Mouse (Mus musculus) liver, postnatal 0 days (tissue): Measurements from ENCODE around the gene Hist1h2ap. TPM values are rescaled to one million over a fixed set of nuclear protein-coding genes. Genes with fewer than 3 reads are reported as not detected.
"Not testable (repeated sequence)": the region's sequence is repeated elsewhere in the genome, so short reads cannot be mapped to it uniquely, and the experiment has no call there.

Experiments used
- ATAC-seq: fragments of 200-750 bp; cut with Nextera tagmentation; 2 replicates; pipeline ENCODE4 v1.8.0; 2017; ENCODE audit warnings: mild to moderate bottlenecking, moderate library complexity
- DNase-seq: peaks from one replicate; pipeline ENCODE4 v3.0.0-alpha.2; 2016
- H3K27ac ChIP-seq: fragments of 300-500 bp; sonication (generic); 2 replicates; pipeline ENCODE4 v1.5.1; 2014; ENCODE audit warnings: antibody characterized with exemption, moderate library complexity, mild to moderate bottlenecking, low read depth
- H3K27me3 ChIP-seq: fragments of 300-500 bp; sonication (generic); 2 replicates; pipeline ENCODE4 v1.6.1; 2014; ENCODE audit warnings: low read length, control low read depth, mixed read lengths; ENCODE audit not compliant: insufficient read depth
- H3K36me3 ChIP-seq: fragments of 300-500 bp; sonication (generic); replicated peaks from 2 replicates; pipeline ENCODE4 v1.6.1; 2014; ENCODE audit warnings: mild to moderate bottlenecking, control low read depth, low read length, moderate library complexity, mixed read lengths; ENCODE audit not compliant: insufficient read depth
- H3K4me1 ChIP-seq: fragments of 300-500 bp; sonication (generic); 2 replicates; pipeline ENCODE4 v1.6.1; 2014; ENCODE audit warnings: antibody characterized with exemption, mild to moderate bottlenecking, control low read depth; ENCODE audit not compliant: insufficient read depth
- H3K4me2 ChIP-seq: fragments of 300-500 bp; sonication (generic); 2 replicates; pipeline ENCODE4 v1.6.1; 2014; ENCODE audit warnings: low read depth, mild to moderate bottlenecking, low read length, moderate library complexity, mixed read lengths
- H3K4me3 ChIP-seq: fragments of 300-500 bp; sonication (generic); 2 replicates; pipeline ENCODE4 v1.5.1; 2014; ENCODE audit warnings: low read depth, low read length
- H3K9ac ChIP-seq: fragments of 300-500 bp; sonication (generic); replicated peaks from 2 replicates; pipeline ENCODE4 v1.6.1; 2014; ENCODE audit warnings: mild to moderate bottlenecking, moderate library complexity
- H3K9me3 ChIP-seq: fragments of 300-500 bp; sonication (generic); 2 replicates; pipeline ENCODE4 v1.6.1; 2016; ENCODE audit warnings: mild to moderate bottlenecking, control low read depth, low read length, mixed read lengths
- CTCF ChIP-seq: sonication (generic); IDR thresholded peaks from 2 replicates; pipeline ENCODE4 v1.5.1; 2016; ENCODE audit warnings: antibody characterized with exemption, low read depth
- EP300 ChIP-seq: IDR thresholded peaks from 2 replicates; pipeline ENCODE4 v1.6.1; 2016; ENCODE audit warnings: antibody characterized with exemption, low read depth, mild to moderate bottlenecking
- WGBS: fragments of 180-500 bp; shearing (Covaris S2); extraction: QIAGEN DNeasy Blood & Tissue Kit; methylation state at CpG from one replicate; pipeline ENCODE4 v1.1.7; 2014; ENCODE audit not compliant: insufficient replicate concordance; 5-methylcytosine and 5-hydroxymethylcytosine counted together
- polyA plus RNA-seq: library from polyadenylated mRNA; unstranded; fragments of >200 nt; fragmentation: Nextera tagmentation; extraction: Ambion mirVana; gene quantifications from 2 replicates; pipeline ENCODE4 v1.2.1, GENCODE M21; 2015

Gene Hist1h2ap
- polyA plus RNA-seq, 1 experiment from 2014 or later: 3,753 TPM

DNA sequence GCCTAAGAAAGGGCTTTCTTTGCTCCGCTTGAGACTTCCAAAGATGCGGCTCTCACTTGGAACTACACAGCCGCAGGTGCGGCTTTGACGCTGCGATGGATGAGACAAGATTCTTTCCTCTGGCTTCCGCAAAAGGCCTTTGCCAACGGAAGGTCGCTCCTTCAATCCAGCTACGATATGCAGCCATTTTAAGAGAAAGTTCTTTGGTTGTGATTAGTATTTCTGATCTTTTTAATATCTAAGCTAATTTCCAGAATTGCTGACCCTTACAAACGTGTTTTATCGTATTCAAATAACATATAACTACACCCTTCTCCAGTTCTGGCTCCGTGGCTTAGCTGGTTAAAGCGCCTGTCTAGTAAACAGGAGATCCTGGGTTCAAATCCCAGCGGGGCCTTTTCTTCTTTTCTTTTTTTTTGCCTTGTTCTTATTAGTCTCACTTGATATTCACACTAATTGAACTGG lies 22.4 kb upstream of the Hist1h2ap start:
- ATAC-seq: peak; percentile 12
- peak overlapping the region; percentile 50 for H3K4me3 ChIP-seq
- H3K36me3 ChIP-seq: no peaks in the 10 kb centered on the region
- peak overlapping the region; percentile 69 for H3K4me2 ChIP-seq
- 0 out of 2 replicates have a peak overlapping the region, but pooled peaks have one; percentile 30 for H3K27ac ChIP-seq
- DNase-seq: peak; percentile 19
- H3K4me1 ChIP-seq: peaks cover 4% of the 10 kb centered on the region; the same call in 1 of the 2 replicates
- H3K27me3 ChIP-seq: no peaks in the 10 kb centered on the region
- H3K9me3 ChIP-seq: no peaks in the 10 kb centered on the region
- peak overlapping the region; percentile 55 for H3K9ac ChIP-seq
- TF ChIP-seq CTCF: no peak
- TF ChIP-seq EP300: no peak
- 3% methylated on average over 15 of the region's 15 CpGs for WGBS

DNA sequence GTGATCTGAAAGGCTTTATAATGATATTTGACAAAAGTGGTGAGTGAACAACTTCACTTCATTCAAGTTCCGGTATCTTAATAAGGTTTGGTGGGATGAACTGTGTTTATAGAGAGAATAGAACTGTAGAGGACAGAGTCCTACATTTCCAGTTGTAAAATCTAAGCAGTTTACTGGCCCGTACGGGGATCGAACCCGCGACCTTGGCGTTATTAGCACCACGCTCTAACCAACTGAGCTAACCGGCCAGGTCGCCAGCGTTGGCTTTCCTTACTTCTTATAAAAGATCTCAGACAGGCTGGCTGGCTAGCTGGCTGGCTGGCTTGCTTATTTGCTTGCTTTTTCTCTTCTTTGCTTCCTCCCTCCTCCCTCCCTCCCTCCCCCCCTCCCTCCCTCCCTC lies 21.8 kb upstream of the Hist1h2ap start:
- H3K27ac ChIP-seq: no peak overlapping the region
- DNase-seq (peak; percentile 74), ATAC-seq (peak; percentile 51)
- no peaks in the 10 kb centered on the region for H3K36me3 ChIP-seq
- H3K9ac ChIP-seq: no peak overlapping the region
- peak overlapping the region; percentile 69 for H3K4me2 ChIP-seq
- WGBS: 3% methylated on average over 11 of the region's 11 CpGs
- peaks cover 4% of the 10 kb centered on the region; the same call in 1 of the 2 replicates for H3K4me1 ChIP-seq
- H3K9me3 ChIP-seq: no peaks in the 10 kb centered on the region
- peak overlapping the region; percentile 50 for H3K4me3 ChIP-seq
- TF ChIP-seq CTCF (no peak), EP300 (no peak)
- H3K27me3 ChIP-seq: no peaks in the 10 kb centered on the region

DNA sequence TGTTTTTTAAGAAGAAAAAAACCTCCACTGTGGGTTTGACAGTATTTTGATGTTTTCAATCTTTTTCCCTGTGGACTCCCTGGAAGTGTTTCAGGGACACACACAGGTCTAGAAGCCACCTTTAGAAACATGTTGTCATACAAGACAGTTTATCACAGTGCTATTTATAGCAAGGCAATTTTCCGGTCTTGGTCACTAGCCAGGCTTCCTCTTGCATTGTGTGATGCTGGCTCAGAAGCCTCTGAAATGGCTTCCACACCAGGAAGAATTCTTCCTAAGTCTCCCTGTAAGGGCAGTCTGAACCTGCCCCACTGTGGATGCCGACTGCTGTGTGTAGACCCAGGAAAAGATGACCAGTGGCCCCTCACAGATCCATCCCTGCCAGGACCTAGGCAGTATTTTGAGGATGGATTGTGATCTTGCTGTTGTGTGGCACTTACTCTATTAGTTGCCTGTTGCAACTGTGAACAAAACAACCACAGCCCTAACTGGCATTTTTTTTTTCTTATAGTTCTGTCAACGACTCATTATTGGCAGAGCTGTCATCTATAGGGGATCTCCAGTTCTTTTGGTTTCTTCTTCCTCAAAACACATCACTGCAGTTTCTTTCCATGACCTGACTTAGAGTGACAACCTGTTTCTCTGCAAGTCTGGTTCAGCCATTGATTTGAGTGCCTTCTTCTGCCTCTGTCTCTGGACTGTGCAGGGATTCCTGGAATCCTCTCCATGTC lies 19.1 kb upstream of the Hist1h2ap start:
- Histone ChIP-seq H3K36me3 (no peaks in the 10 kb centered on the region), H3K4me2 (no peak overlapping the region), H3K4me1 (peaks cover 4% of the 10 kb centered on the region; the same call in 1 of the 2 replicates), H3K9ac (no peak overlapping the region), H3K27me3 (no peaks in the 10 kb centered on the region), H3K4me3 (no peak overlapping the region), H3K27ac (no peak overlapping the region), H3K9me3 (no peaks in the 10 kb centered on the region)
- ATAC-seq: no peak
- WGBS: 17% methylated on average over 3 of the region's 3 CpGs
- no peak for DNase-seq
- TF ChIP-seq EP300 (no peak), CTCF (no peak)

DNA sequence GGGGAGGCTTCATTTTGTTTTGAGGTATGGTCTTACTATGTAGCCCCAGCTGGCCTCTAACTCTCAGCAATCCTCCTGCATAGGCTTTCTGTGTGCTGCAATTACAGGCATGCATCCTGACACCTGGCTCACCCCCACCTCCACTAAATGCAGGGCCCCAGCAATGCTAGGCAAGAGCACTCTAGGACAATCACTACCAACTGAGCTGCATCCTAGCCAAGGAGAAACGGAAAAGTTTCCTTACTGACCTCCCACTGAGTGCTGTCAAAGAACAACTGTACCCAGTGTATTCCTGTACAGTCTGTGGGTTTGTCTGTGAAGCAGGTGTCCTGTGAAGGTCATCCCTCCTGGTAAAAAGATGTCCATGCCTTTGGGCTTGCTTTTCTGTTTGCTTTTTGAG lies 17.4 kb upstream of the Hist1h2ap start:
- WGBS: 52% methylated on average over 1 of the region's 1 CpGs
- not testable (repeated sequence) for H3K4me2 ChIP-seq, H3K27ac ChIP-seq, H3K9ac ChIP-seq, ATAC-seq, H3K36me3 ChIP-seq, H3K4me3 ChIP-seq, H3K4me1 ChIP-seq, H3K27me3 ChIP-seq, DNase-seq, H3K9me3 ChIP-seq

DNA sequence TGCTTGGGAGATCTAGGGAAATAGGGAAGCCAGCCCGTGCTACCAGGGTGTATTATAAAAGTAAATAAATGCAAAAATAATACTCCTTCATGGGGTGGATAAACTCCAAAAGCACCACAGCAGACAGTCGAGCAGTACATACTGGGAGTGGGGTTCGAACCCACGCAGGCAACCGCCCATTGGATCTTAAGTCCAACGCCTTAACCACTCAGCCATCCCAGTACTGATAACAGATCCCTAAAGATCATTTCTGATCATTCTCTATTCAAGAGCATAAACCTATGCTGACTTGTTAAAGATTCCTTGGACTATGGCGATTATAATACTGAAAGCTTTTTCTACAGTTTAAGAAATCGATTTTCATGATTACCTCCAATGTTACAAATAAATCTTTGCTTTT lies 14.6 kb upstream of the Hist1h2ap start:
- H3K9me3 ChIP-seq: no peaks in the 10 kb centered on the region
- peaks cover 4% of the 10 kb centered on the region; the same call in 1 of the 2 replicates for H3K4me1 ChIP-seq
- H3K36me3 ChIP-seq: no peaks in the 10 kb centered on the region
- H3K4me3 ChIP-seq: no peak overlapping the region
- no peak overlapping the region for H3K9ac ChIP-seq
- no peak overlapping the region for H3K27ac ChIP-seq
- 41% methylated on average over 8 of the region's 8 CpGs for WGBS
- H3K4me2 ChIP-seq: no peak overlapping the region
- DNase-seq (no peak), ATAC-seq (no peak)
- no peaks in the 10 kb centered on the region for H3K27me3 ChIP-seq
- no peak for TF ChIP-seq EP300
- no peak for TF ChIP-seq CTCF

DNA sequence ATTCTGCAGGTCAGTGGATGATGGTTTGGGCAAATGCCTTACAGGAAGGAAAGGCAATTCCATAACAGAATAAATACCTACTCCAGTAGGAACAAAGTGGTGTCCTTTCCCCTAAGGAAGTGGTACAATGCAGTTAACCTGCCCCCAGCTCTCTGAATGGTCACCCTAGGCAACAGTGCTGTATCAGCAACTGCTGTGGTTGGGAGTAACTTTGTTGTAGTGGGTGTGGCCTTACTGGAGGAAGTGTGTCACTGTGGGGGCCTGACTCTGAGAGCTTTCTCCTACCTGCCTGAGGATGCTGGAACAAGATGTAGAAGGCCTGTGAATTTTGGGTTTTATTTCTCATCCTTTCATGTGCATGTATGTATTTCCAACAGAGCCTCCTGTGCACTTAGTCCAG lies 13.0 kb upstream of the Hist1h2ap start:
- H3K4me2 ChIP-seq, ATAC-seq, H3K9me3 ChIP-seq, H3K27me3 ChIP-seq, H3K27ac ChIP-seq, DNase-seq, H3K36me3 ChIP-seq, H3K4me3 ChIP-seq, H3K4me1 ChIP-seq, H3K9ac ChIP-seq: not testable (repeated sequence)

DNA sequence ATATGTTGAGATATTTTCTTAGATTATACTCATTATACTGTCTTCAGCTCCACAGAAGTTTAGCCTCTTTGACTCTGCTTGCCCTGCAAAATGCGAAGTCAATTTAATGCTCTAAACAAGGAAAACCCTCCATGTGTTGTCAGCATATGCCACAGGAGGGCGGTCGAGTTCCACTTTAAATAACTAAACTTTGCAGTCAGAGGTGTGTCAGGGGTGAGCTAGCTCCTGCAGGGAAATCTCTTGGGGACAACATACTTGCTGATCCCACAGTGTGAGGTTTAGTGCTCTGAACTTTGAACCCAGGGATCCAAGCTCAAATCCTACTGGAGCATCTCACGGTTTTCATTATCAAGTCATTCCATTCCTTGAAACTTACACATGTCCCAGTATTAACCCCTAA lies 7.2 kb upstream of the Hist1h2ap start:
- not testable (repeated sequence) for H3K36me3 ChIP-seq, H3K27me3 ChIP-seq, H3K4me2 ChIP-seq, H3K4me1 ChIP-seq, H3K9ac ChIP-seq, DNase-seq, H3K9me3 ChIP-seq, H3K27ac ChIP-seq, H3K4me3 ChIP-seq
- WGBS: no CpG with 5 or more reads among the region's 4 CpGs
- peak; percentile 82 for ATAC-seq

DNA sequence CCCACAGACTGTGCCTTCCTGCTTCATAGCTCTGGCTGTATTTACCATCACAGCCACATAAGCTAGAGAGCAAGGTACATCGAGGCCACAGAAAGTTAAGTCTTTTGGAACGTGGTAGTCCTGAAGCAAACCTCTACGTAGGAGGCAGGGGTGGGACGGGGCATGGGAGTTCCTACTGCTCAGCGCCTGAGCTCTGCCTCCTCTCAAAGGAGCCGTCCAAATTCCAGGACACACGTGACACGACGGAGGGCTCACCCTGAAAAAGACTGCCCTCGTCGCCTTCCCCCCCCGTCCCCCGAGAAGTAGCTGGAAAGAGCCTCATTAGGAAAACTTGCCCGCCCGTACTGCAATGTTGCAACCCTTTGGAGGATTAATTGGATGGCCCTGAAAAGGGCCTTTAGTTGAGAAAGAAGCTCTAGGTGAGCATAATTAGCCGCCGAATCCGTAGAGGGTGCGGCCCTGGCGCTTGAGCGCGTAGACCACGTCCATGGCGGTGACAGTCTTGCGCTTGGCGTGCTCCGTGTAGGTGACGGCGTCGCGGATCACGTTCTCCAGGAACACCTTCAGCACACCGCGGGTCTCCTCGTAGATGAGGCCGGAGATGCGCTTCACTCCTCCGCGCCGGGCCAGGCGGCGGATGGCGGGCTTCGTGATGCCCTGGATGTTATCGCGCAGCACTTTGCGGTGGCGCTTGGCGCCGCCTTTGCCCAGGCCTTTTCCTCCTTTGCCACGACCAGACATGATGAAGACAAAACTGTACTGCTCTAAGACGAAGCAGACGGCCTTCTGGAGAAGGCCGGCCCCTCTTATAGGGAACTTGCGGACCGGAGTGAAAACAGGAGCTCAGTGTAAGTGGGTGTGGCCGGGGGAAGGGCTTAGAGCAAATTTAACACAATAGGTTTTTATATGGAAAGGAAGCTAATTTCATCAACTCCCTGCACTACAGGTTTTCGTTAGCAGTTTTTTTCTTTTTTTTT lies 1.6 kb downstream of the Hist1h2ap start, which contains the start of gene Hist1h4n:
Gene Hist1h4n (minus strand): TSS at position 779 of the 977 bp plus-strand sequence.
- ATAC-seq: peak; percentile 69
- H3K4me3 ChIP-seq, H3K4me1 ChIP-seq, H3K9ac ChIP-seq, H3K36me3 ChIP-seq, H3K27me3 ChIP-seq, H3K9me3 ChIP-seq, DNase-seq: not testable (repeated sequence)
- Histone ChIP-seq H3K27ac (peak within 1 kb of the TSS; percentile 70), H3K4me2 (peak within 1 kb of the TSS; percentile 26; the same call in 1 of the 2 replicates)
- 0% methylated on average over 15 of the region's 58 CpGs for WGBS
